Mouse (Mus musculus) kidney, adult 2 months (tissue): Measurements from ENCODE around the gene Bcl9.

Experiments used
- CTCF ChIP-seq: fragments of 200-500 bp; conservative IDR thresholded peaks from 2 replicates; pipeline ENCODE4 v1.5.1; 2011; ENCODE audit warnings: low read depth, mild to moderate bottlenecking, control low read depth, low read length, moderate library complexity, mixed read lengths; ENCODE audit not compliant: insufficient read depth, insufficient read length
- POLR2A ChIP-seq: fragments of 200-500 bp; IDR thresholded peaks from one replicate; pipeline ENCODE4 v1.6.1; 2011; ENCODE audit warnings: low read depth, low read length, control low read depth

GRCm38 (mm10) chr3:97255706-97256339 lies 41.9 kb downstream of the Bcl9 start:
- TF ChIP-seq CTCF (no peak), POLR2A (no peak)
